Mouse (Mus musculus): ENCODE measurements around the gene Lman2l. TPM values are rescaled to one million over a fixed set of nuclear protein-coding genes. Genes with fewer than 3 reads are reported as not detected.

Lman2l gene
- total and polyA plus RNA-seq, 2 experiments from 2014 or later: 25.9 to 40.0 TPM

DNA sequence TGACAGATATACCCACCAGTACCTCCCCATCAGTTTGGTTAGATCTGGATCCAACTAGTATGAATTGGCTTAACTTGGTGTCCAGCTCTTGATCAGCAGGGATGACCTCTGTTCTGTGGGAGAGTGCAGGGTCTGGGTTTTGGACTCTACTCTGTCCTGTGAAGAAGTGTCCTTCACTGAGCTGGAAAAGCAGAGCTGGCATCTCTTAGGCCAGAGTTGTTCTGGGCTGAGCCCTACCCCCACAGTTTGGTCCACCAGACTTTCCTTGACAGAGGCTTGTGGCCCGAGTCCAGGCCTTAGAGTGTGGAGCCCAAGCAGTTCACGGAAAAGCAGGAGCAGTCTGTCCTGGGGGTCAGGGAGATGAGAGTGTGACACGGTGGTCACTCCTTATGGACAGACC lies 29.6 kb upstream of the Lman2l start:
- Histone ChIP-seq H3K9ac (replicated peaks; ENCODE audit: low read length, poor library complexity, severe bottlenecking) (no peak overlapping the region; the same call in 1 of the 2 replicates), H3K4me3 (ENCODE audit: low read depth, low read length) (no peak overlapping the region), H3K27ac (ENCODE audit: low read depth, low read length) (no peak overlapping the region), H3K9me3 (ENCODE audit: low read length) (no peaks in the 10 kb centered on the region), H3K4me1 (ENCODE audit: insufficient read depth, low read length) (peaks cover 31% of the 10 kb centered on the region), H3K27me3 (ENCODE audit: insufficient read depth, low read length) (no peaks in the 10 kb centered on the region), H3K36me3 (ENCODE audit: insufficient read depth, low read length) (no peaks in the 10 kb centered on the region), H3K4me2 (ENCODE audit: low read depth, low read length, poor library complexity, severe bottlenecking) (peak overlapping the region; percentile 65)
- DNase-seq (ENCODE audit: low spot score) (no peak), ATAC-seq (ENCODE audit: low FRiP score) (no peak)
- WGBS: 50% methylated on average over 3 of the region's 3 CpGs
- TF ChIP-seq CTCF (IDR thresholded peaks at IDR 0.05): no peak

DNA sequence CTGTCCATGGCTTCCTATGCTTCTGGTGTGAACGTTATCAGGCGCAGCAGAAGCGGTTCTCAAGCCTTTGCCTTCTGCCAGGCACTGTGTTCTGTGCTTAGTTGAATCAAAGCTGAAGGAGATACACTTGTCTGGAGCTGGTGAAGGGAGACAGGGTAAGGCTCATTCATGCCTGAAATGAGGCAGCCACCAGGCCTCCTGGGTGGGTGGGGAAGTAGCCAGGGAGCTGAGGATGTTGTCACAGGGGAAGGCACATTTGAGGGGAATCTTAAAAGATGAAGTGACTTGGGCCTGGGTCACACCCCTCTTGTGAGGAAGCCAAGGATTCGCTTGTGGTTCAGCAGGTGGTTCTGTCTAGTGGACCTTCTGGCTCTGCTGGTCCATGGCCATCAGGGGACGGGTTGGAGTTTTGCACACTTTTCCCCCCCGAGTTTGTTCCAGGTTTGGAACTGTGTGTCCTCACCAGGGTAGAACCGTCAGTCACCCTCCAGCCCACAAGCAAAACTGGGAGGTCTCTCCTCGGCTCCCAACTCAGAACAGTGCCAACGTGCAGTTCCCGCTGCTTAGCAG lies 28.2 kb upstream of the Lman2l start:
- Histone ChIP-seq H3K36me3 (ENCODE audit: insufficient read depth, low read length) (no peaks in the 10 kb centered on the region), H3K9me3 (ENCODE audit: low read length) (no peaks in the 10 kb centered on the region), H3K27me3 (ENCODE audit: insufficient read depth, low read length) (no peaks in the 10 kb centered on the region), H3K4me1 (ENCODE audit: insufficient read depth, low read length) (peaks cover 31% of the 10 kb centered on the region), H3K4me3 (ENCODE audit: low read depth, low read length) (peak overlapping the region; percentile 69; the same call in 1 of the 2 replicates), H3K9ac (replicated peaks; ENCODE audit: low read length, poor library complexity, severe bottlenecking) (no peak overlapping the region), H3K4me2 (ENCODE audit: low read depth, low read length, poor library complexity, severe bottlenecking) (peak overlapping the region; percentile 65), H3K27ac (ENCODE audit: low read depth, low read length) (no peak overlapping the region)
- 73% methylated on average over 10 of the region's 10 CpGs for WGBS
- TF ChIP-seq CTCF (IDR thresholded peaks at IDR 0.05): no peak
- no peak for ATAC-seq (ENCODE audit: low FRiP score)
- DNase-seq (ENCODE audit: low spot score): no peak

DNA sequence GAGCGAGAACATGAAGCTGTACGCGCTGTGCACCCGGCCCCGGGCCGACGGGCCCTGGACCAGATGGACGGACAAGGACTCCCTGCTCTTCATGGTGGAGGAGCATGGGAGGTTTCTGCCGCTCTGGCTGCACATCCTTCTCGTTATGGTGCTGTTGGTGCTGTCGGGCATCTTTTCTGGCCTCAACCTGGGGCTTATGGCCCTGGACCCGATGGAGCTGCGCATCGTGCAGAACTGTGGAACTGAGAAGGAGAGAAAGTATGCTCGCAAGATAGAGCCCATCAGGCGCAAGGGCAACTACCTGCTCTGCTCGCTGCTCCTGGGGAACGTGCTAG lies 27.0 kb upstream of the Lman2l start:
- peak overlapping the region; percentile 69 for H3K4me3 ChIP-seq (ENCODE audit: low read depth, low read length)
- TF ChIP-seq CTCF (IDR thresholded peaks at IDR 0.05): no peak
- ATAC-seq (ENCODE audit: low FRiP score) (no peak; the same call in 1 of the 2 replicates), DNase-seq (ENCODE audit: low spot score) (no peak)
- H3K9ac ChIP-seq (replicated peaks; ENCODE audit: low read length, poor library complexity, severe bottlenecking): peak overlapping the region; percentile 71
- H3K27ac ChIP-seq (ENCODE audit: low read depth, low read length): no peak overlapping the region
- H3K4me2 ChIP-seq (ENCODE audit: low read depth, low read length, poor library complexity, severe bottlenecking): peak overlapping the region; percentile 65
- 14% methylated on average over 18 of the region's 18 CpGs for WGBS
- no peaks in the 10 kb centered on the region for H3K27me3 ChIP-seq (ENCODE audit: insufficient read depth, low read length)
- no peaks in the 10 kb centered on the region for H3K36me3 ChIP-seq (ENCODE audit: insufficient read depth, low read length)
- peaks cover 31% of the 10 kb centered on the region for H3K4me1 ChIP-seq (ENCODE audit: insufficient read depth, low read length)
- no peaks in the 10 kb centered on the region for H3K9me3 ChIP-seq (ENCODE audit: low read length)

DNA sequence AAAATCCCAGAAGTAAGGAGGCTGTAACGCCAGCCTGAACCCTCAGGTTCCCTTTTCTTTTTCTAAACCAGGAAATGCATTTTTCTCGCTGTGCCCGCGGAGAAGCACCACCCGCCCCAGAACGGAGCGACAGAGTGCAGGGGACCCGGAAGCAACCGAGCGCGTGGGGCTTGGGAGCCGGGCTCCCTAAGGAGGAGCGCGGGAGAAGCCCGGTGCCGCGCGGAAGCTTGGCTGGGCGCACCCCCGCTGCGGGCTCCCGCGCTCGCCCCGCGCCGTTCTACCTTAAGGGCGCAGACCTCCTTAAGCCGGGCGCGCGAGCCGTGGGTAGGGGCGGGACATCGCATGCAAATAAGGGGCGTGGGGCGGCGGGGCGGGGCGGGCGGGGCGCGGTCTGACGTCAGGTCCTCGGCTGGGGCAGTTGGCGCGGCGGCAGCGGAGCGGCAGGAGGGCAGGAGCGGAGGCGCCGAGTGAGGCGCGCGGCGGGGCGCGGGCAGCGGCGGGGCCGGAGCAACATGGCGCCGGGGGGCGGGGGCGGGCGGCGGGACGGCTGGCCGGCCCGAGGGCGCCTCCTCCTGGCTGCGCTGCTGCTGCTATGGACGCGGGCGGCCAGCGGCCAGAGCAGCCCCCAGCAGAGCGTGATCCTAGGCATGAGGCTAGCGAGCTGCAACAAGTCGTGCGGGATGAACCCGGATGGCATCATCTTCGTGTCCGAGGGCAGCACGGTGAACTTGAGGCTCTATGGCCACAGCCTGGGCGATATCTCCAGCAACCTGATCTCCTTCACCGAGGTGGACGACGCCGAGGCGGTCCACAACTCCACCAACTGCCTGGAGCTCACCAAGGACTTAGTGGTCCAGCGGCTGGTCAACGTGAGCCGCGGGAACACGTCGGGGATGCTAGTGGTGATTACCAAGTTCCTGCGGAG lies 26.4 kb upstream of the Lman2l start, which contains the start of gene Cnnm4:
Gene Cnnm4, plus strand, starts transcription at position 440 of the 925 bp plus-strand sequence.
- H3K27ac ChIP-seq (ENCODE audit: low read depth, low read length): peak within 1 kb of the TSS; percentile 62
- peak within 1 kb of the TSS; percentile 69 for H3K4me3 ChIP-seq (ENCODE audit: low read depth, low read length)
- ATAC-seq (ENCODE audit: low FRiP score) (peak; percentile 86), DNase-seq (ENCODE audit: low spot score) (peak; percentile 82)
- under 1% methylated on average over 76 of the region's 98 CpGs for WGBS
- H3K9ac ChIP-seq (replicated peaks; ENCODE audit: low read length, poor library complexity, severe bottlenecking): peak within 1 kb of the TSS; percentile 71
- TF ChIP-seq CTCF (IDR thresholded peaks at IDR 0.05): peak; percentile 42
- H3K27me3 ChIP-seq (ENCODE audit: insufficient read depth, low read length): no peaks in the 10 kb centered on the region
- H3K4me1 ChIP-seq (ENCODE audit: insufficient read depth, low read length): peaks cover 30% of the 10 kb centered on the region
- peak within 1 kb of the TSS; percentile 65 for H3K4me2 ChIP-seq (ENCODE audit: low read depth, low read length, poor library complexity, severe bottlenecking)
- no peaks in the 10 kb centered on the region for H3K9me3 ChIP-seq (ENCODE audit: low read length)
- no peaks in the 10 kb centered on the region for H3K36me3 ChIP-seq (ENCODE audit: insufficient read depth, low read length)

DNA sequence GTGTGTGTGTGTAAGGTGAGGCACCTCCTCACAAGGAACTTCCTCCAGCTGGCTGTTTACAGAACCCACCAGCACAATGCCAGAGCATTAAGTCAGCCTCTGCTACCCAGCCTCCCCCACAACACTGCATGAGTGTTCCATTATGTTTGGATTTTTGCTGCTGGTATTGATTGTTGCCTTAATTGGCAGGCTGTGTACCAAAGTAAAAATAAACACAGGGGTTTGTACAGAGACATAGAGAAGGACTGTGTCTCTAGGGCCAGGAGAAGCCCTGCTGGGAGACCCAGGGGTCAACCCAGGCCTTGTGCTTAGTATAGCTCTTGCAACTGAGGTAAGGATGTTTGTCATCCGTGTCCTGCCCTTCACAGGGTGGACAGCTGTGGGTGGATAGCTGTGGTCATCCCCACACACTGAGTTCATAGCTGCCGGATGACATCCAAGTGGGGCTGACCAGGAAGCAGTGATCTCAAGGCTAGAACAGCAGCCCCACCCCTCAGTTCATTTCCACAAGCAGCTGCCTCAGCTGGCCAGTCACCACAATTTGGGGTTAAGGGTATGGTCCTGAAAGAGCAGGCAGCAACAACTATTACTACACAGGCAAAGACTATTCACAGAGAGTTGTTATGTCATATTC lies 24.9 kb upstream of the Lman2l start:
- 50% methylated on average over 2 of the region's 2 CpGs for WGBS
- TF ChIP-seq CTCF (IDR thresholded peaks at IDR 0.05): no peak
- no peak overlapping the region for H3K4me3 ChIP-seq (ENCODE audit: low read depth, low read length)

More for the DNA sequence above, 24.9 kb upstream of the Lman2l start:
- DNase-seq (ENCODE audit: low spot score) (no peak), ATAC-seq (ENCODE audit: low FRiP score) (no peak)
- Histone ChIP-seq H3K36me3 (ENCODE audit: insufficient read depth, low read length) (no peaks in the 10 kb centered on the region), H3K9me3 (ENCODE audit: low read length) (no peaks in the 10 kb centered on the region), H3K4me2 (ENCODE audit: low read depth, low read length, poor library complexity, severe bottlenecking) (no peak overlapping the region), H3K27me3 (ENCODE audit: insufficient read depth, low read length) (no peaks in the 10 kb centered on the region), H3K4me1 (ENCODE audit: insufficient read depth, low read length) (peaks cover 24% of the 10 kb centered on the region; the same call in 1 of the 2 replicates), H3K27ac (ENCODE audit: low read depth, low read length) (no peak overlapping the region), H3K9ac (replicated peaks; ENCODE audit: low read length, poor library complexity, severe bottlenecking) (no peak overlapping the region)

All from midbrain, postnatal 0 days (tissue).